Mouse (Mus musculus) midbrain, embryonic 12.5 days (tissue): ENCODE measurements at regions not wholly inside any gene's neighbourhood (a gene's known extent, or its start where the extent isn't known, plus 50 kb on each side); places are given as distances from the start of the nearest gene placed in this dataset.

Experiments
- ATAC-seq: fragments of 200-750 bp; cut with Nextera tagmentation; 2 replicates; pipeline ENCODE4 v1.8.0; 2017; ENCODE audit warnings: low read depth, moderate TSS enrichment, moderate library complexity; ENCODE audit not compliant: low FRiP score
- H3K27ac ChIP-seq: fragments of 300-500 bp; sonication (generic); replicated peaks from 2 replicates; pipeline ENCODE4 v1.5.1; 2016; ENCODE audit warnings: mild to moderate bottlenecking
- H3K27me3 ChIP-seq: fragments of 300-500 bp; sonication (generic); 2 replicates; pipeline ENCODE4 v1.6.1; 2016; ENCODE audit warnings: mild to moderate bottlenecking
- H3K36me3 ChIP-seq: fragments of 300-500 bp; sonication (generic); 2 replicates; pipeline ENCODE4 v1.6.1; 2016
- H3K4me1 ChIP-seq: fragments of 300-500 bp; sonication (generic); 2 replicates; pipeline ENCODE4 v1.6.1; 2016
- H3K4me2 ChIP-seq: fragments of 300-500 bp; sonication (generic); replicated peaks from 2 replicates; pipeline ENCODE4 v1.6.1; 2016; ENCODE audit warnings: mild to moderate bottlenecking, moderate library complexity
- H3K4me3 ChIP-seq: fragments of 300-500 bp; sonication (generic); 2 replicates; pipeline ENCODE4 v1.5.1; 2016; ENCODE audit warnings: mild to moderate bottlenecking
- H3K9ac ChIP-seq: fragments of 300-500 bp; sonication (generic); replicated peaks from 2 replicates; pipeline ENCODE4 v1.6.1; 2016; ENCODE audit warnings: mild to moderate bottlenecking, moderate library complexity
- H3K9me3 ChIP-seq: fragments of 300-500 bp; sonication (generic); 2 replicates; pipeline ENCODE4 v1.6.1; 2016; ENCODE audit warnings: mild to moderate bottlenecking
- WGBS: fragments of 180-500 bp; shearing (Covaris S2); methylation state at CpG from one replicate; pipeline ENCODE4 v1.1.7; 2016; 5-methylcytosine and 5-hydroxymethylcytosine counted together

GRCm38 (mm10) chr11:39934216-39934615 lies 760.8 kb downstream of the Mat2b start:
- no peak overlapping the region for H3K4me3 ChIP-seq
- H3K4me2 ChIP-seq = no peak overlapping the region
- no peak overlapping the region for H3K9ac ChIP-seq
- no peak for ATAC-seq
- H3K4me1 ChIP-seq = no peaks in the 10 kb centered on the region
- no peaks in the 10 kb centered on the region for H3K9me3 ChIP-seq
- no peaks in the 10 kb centered on the region for H3K36me3 ChIP-seq
- 91% methylated on average over 2 of the region's 2 CpGs for WGBS
- H3K27me3 ChIP-seq = no peaks in the 10 kb centered on the region
- no peak overlapping the region for H3K27ac ChIP-seq

- 32% methylated on average over 6 of the region's 6 CpGs for WGBS
- Histone ChIP-seq H3K27ac (no peak overlapping the region), H3K9ac (no peak overlapping the region), H3K4me3 (no peak overlapping the region), H3K9me3 (no peaks in the 10 kb centered on the region), H3K36me3 (no peaks in the 10 kb centered on the region), H3K4me1 (0 out of 2 replicates have a peak, but pooled peaks cover 3% of the 10 kb centered on the region), H3K4me2 (no peak overlapping the region), H3K27me3 (no peaks in the 10 kb centered on the region)
- peak; percentile 80 for ATAC-seq
Observed at GRCm38 (mm10) chr11:39923977-39924527, 771.0 kb downstream of the Mat2b start.

GRCm38 (mm10) chr11:39917716-39918347 lies 777.2 kb downstream of the Mat2b start:
- Histone ChIP-seq H3K9ac (no peak overlapping the region), H3K4me1 (no peaks in the 10 kb centered on the region), H3K4me3 (no peak overlapping the region), H3K4me2 (no peak overlapping the region), H3K36me3 (no peaks in the 10 kb centered on the region), H3K9me3 (no peaks in the 10 kb centered on the region), H3K27me3 (no peaks in the 10 kb centered on the region), H3K27ac (no peak overlapping the region)
- no peak for ATAC-seq
- WGBS = 62% methylated on average over 3 of the region's 3 CpGs

GRCm38 (mm10) chr11:39899644-39900225 lies 795.3 kb downstream of the Mat2b start:
- Histone ChIP-seq H3K9ac (no peak overlapping the region), H3K27me3 (no peaks in the 10 kb centered on the region), H3K9me3 (no peaks in the 10 kb centered on the region), H3K4me3 (no peak overlapping the region), H3K4me1 (no peaks in the 10 kb centered on the region), H3K4me2 (no peak overlapping the region), H3K27ac (no peak overlapping the region), H3K36me3 (no peaks in the 10 kb centered on the region)
- ATAC-seq = peak; percentile 86
- 48% methylated on average over 6 of the region's 6 CpGs for WGBS

- Histone ChIP-seq H3K4me3 (no peak overlapping the region), H3K36me3 (no peaks in the 10 kb centered on the region), H3K4me1 (no peaks in the 10 kb centered on the region), H3K9ac (no peak overlapping the region), H3K27ac (no peak overlapping the region), H3K27me3 (no peaks in the 10 kb centered on the region), H3K9me3 (no peaks in the 10 kb centered on the region), H3K4me2 (no peak overlapping the region)
- ATAC-seq = no peak
- WGBS = 93% methylated on average over 1 of the region's 1 CpGs
Observed at GRCm38 (mm10) chr11:39883305-39883704, 811.7 kb downstream of the Mat2b start.

GRCm38 (mm10) chr11:39868451-39868979 lies 826.5 kb downstream of the Mat2b start:
- 85% methylated on average over 6 of the region's 6 CpGs for WGBS
- H3K4me2 ChIP-seq = no peak overlapping the region
- H3K4me1 ChIP-seq = no peaks in the 10 kb centered on the region
- no peaks in the 10 kb centered on the region for H3K27me3 ChIP-seq
- no peak overlapping the region for H3K4me3 ChIP-seq
- no peaks in the 10 kb centered on the region for H3K9me3 ChIP-seq
- no peaks in the 10 kb centered on the region for H3K36me3 ChIP-seq
- H3K27ac ChIP-seq = no peak overlapping the region
- no peak overlapping the region for H3K9ac ChIP-seq
- no peak for ATAC-seq
